Mouse (Mus musculus) lung, adult 2 months (tissue): ENCODE measurements around the gene Cdc6. TPM values are rescaled to one million over a fixed set of nuclear protein-coding genes. Genes with fewer than 3 reads are reported as not detected.
A peak's percentile ranks its signal among the peaks of the same experiment; 100 is the strongest.

Experiments used
- DNase-seq: peaks from one replicate; pipeline ENCODE4 v3.0.0; 2022
- H3K4me1 ChIP-seq: fragments of 200-500 bp; 2 replicates; pipeline ENCODE4 v1.6.1; 2011; ENCODE audit warnings: low read length; ENCODE audit not compliant: control insufficient read depth, insufficient read depth
- H3K4me3 ChIP-seq: fragments of 200-500 bp; replicated peaks from 2 replicates; pipeline ENCODE3; 2011; ENCODE audit warnings: low read depth, mild to moderate bottlenecking, control low read depth, low read length; ENCODE audit errors: extremely low read depth
- CTCF ChIP-seq: fragments of 200-500 bp; IDR thresholded peaks from 2 replicates; pipeline ENCODE4 v1.5.1; 2011; ENCODE audit warnings: mild to moderate bottlenecking, low read length, control low read depth; ENCODE audit not compliant: insufficient read depth
- POLR2A ChIP-seq: fragments of 200-500 bp; IDR thresholded peaks from 2 replicates; pipeline ENCODE4 v1.6.1; 2011; ENCODE audit warnings: low read depth, mild to moderate bottlenecking, control low read depth, low read length, borderline replicate concordance; ENCODE audit errors: extremely low read depth
- WGBS: fragments of 180-500 bp; shearing (Covaris S2); methylation state at CpG from one replicate; pipeline ENCODE4 v1.1.7; 2018; 5-methylcytosine and 5-hydroxymethylcytosine counted together
- polyA plus RNA-seq: library from polyadenylated mRNA; depleted of rRNA; stranded (reverse); fragments of >200 nt; gene quantifications from 2 replicates; pipeline ENCODE4 v1.2.3, GENCODE M21; 2012

Cdc6 gene
- polyA plus RNA-seq, 1 experiment: 0.25 TPM

GRCm38 (mm10) chr11:98950484-98950883, 42.9 kb downstream of the Cdc6 start:
- Histone ChIP-seq H3K4me3 (no peak overlapping the region), H3K4me1 (peaks cover 50% of the 10 kb centered on the region)
- no peak for TF ChIP-seq POLR2A
- no peak for TF ChIP-seq CTCF
- DNase-seq: no peak
- 74% methylated on average over 9 of the region's 9 CpGs for WGBS

GRCm38 (mm10) chr11:98951026-98951906, 43.7 kb downstream of the Cdc6 start:
- 20% methylated on average over 16 of the region's 16 CpGs for WGBS
- peaks cover 49% of the 10 kb centered on the region for H3K4me1 ChIP-seq
- TF ChIP-seq CTCF (no peak), POLR2A (peak; percentile 28; the same call in 1 of the 2 replicates)
- peak; percentile 72 for DNase-seq
- no peak overlapping the region for H3K4me3 ChIP-seq

GRCm38 (mm10) chr11:98952111-98952510, 44.5 kb downstream of the Cdc6 start:
- DNase-seq: no peak
- H3K4me1 ChIP-seq: peaks cover 52% of the 10 kb centered on the region
- no peak for TF ChIP-seq CTCF
- H3K4me3 ChIP-seq: no peak overlapping the region
- WGBS: 84% methylated on average over 1 of the region's 1 CpGs

- no peak for DNase-seq
- no peak overlapping the region for H3K4me3 ChIP-seq
- TF ChIP-seq POLR2A: no peak
- no peak for TF ChIP-seq CTCF
- WGBS: 54% methylated on average over 2 of the region's 2 CpGs
- peaks cover 52% of the 10 kb centered on the region for H3K4me1 ChIP-seq
Observed at GRCm38 (mm10) chr11:98952736-98953135, 45.1 kb downstream of the Cdc6 start.

GRCm38 (mm10) chr11:98953361-98953760, 45.8 kb downstream of the Cdc6 start:
- no peak for DNase-seq
- TF ChIP-seq POLR2A: no peak
- 31% methylated on average over 2 of the region's 2 CpGs for WGBS
- Histone ChIP-seq H3K4me1 (peaks cover 52% of the 10 kb centered on the region), H3K4me3 (no peak overlapping the region)

- Histone ChIP-seq H3K4me3 (no peak overlapping the region), H3K4me1 (peaks cover 52% of the 10 kb centered on the region)
- DNase-seq: no peak
- TF ChIP-seq CTCF: no peak
- no peak for TF ChIP-seq POLR2A
- 17% methylated on average over 13 of the region's 13 CpGs for WGBS
Observed at GRCm38 (mm10) chr11:98953835-98954320, 46.3 kb downstream of the Cdc6 start.

- 5% methylated on average over 10 of the region's 10 CpGs for WGBS
- TF ChIP-seq POLR2A: no peak
- TF ChIP-seq CTCF: peak; percentile 65
- peaks cover 47% of the 10 kb centered on the region for H3K4me1 ChIP-seq
- H3K4me3 ChIP-seq: no peak overlapping the region
- peak; percentile 76 for DNase-seq
Observed at GRCm38 (mm10) chr11:98954373-98954772, 46.8 kb downstream of the Cdc6 start.

GRCm38 (mm10) chr11:98954801-98955706, 47.5 kb downstream of the Cdc6 start:
- no peak for DNase-seq
- peaks cover 44% of the 10 kb centered on the region for H3K4me1 ChIP-seq
- WGBS: 23% methylated on average over 17 of the region's 17 CpGs
- H3K4me3 ChIP-seq: no peak overlapping the region
- TF ChIP-seq POLR2A: no peak
- TF ChIP-seq CTCF: no peak

- 28% methylated on average over 7 of the region's 7 CpGs for WGBS
- TF ChIP-seq POLR2A (no peak), CTCF (no peak)
- no peak for DNase-seq
- H3K4me1 ChIP-seq: peaks cover 37% of the 10 kb centered on the region
- no peak overlapping the region for H3K4me3 ChIP-seq
Observed at GRCm38 (mm10) chr11:98955707-98956235, 48.2 kb downstream of the Cdc6 start.
